Mouse (Mus musculus): ENCODE data around the gene Ccdc66. TPM values are rescaled to one million over a fixed set of nuclear protein-coding genes. Genes with fewer than 3 reads are reported as not detected.

Gene Ccdc66
- polyA plus RNA-seq, 1 experiment from 2014 or later, result 10.5 TPM

- no peak for TF ChIP-seq CTCF (IDR thresholded peaks at IDR 0.05; ENCODE audit: low read depth)
- ATAC-seq (ENCODE audit: insufficient read depth) (no peak), DNase-seq (no peak)
- Histone ChIP-seq H3K27me3 (ENCODE audit: insufficient read depth, low read length) (no peaks in the 10 kb centered on the region), H3K4me3 (ENCODE audit: low read depth, low read length) (no peak overlapping the region), H3K36me3 (ENCODE audit: insufficient read depth) (peaks cover 85% of the 10 kb centered on the region), H3K27ac (ENCODE audit: low read depth) (no peak overlapping the region), H3K4me1 (ENCODE audit: insufficient read depth) (no peaks in the 10 kb centered on the region), H3K9me3 (ENCODE audit: low read depth, low read length) (no peaks in the 10 kb centered on the region), H3K9ac (no peak overlapping the region), H3K4me2 (no peak overlapping the region)
- 93% methylated on average over 5 of the region's 5 CpGs for WGBS
Observed at GRCm38 (mm10) chr14:27491399-27491798, 16.9 kb downstream of the Ccdc66 start.

GRCm38 (mm10) chr14:27446963-27447362 is 61.3 kb downstream of the Ccdc66 start:
- DNase-seq, result no peak
- Histone ChIP-seq H3K4me2 (no peak overlapping the region), H3K9ac (no peak overlapping the region), H3K27me3 (ENCODE audit: insufficient read depth, low read length) (no peaks in the 10 kb centered on the region), H3K36me3 (ENCODE audit: insufficient read depth) (peaks cover 65% of the 10 kb centered on the region), H3K4me3 (ENCODE audit: low read depth, low read length) (no peak overlapping the region), H3K9me3 (ENCODE audit: low read depth, low read length) (no peaks in the 10 kb centered on the region), H3K4me1 (ENCODE audit: insufficient read depth) (no peaks in the 10 kb centered on the region), H3K27ac (ENCODE audit: low read depth) (no peak overlapping the region)
- no peak for ATAC-seq (ENCODE audit: insufficient read depth)
- TF ChIP-seq CTCF (IDR thresholded peaks at IDR 0.05; ENCODE audit: low read depth), result no peak
- WGBS, result 82% methylated on average over 4 of the region's 4 CpGs

- WGBS, result 91% methylated on average over 2 of the region's 2 CpGs
- ATAC-seq (ENCODE audit: insufficient read depth) (no peak), DNase-seq (no peak)
- no peak for TF ChIP-seq CTCF (IDR thresholded peaks at IDR 0.05; ENCODE audit: low read depth)
- Histone ChIP-seq H3K9me3 (ENCODE audit: low read depth, low read length) (no peaks in the 10 kb centered on the region), H3K4me3 (ENCODE audit: low read depth, low read length) (no peak overlapping the region), H3K36me3 (ENCODE audit: insufficient read depth) (peaks cover 61% of the 10 kb centered on the region), H3K4me2 (no peak overlapping the region), H3K27me3 (ENCODE audit: insufficient read depth, low read length) (no peaks in the 10 kb centered on the region), H3K9ac (no peak overlapping the region), H3K27ac (ENCODE audit: low read depth) (no peak overlapping the region), H3K4me1 (ENCODE audit: insufficient read depth) (no peaks in the 10 kb centered on the region)
Observed at GRCm38 (mm10) chr14:27444851-27445281, 63.4 kb downstream of the Ccdc66 start.

GRCm38 (mm10) chr14:27440921-27441320 is 67.3 kb downstream of the Ccdc66 start:
- Histone ChIP-seq H3K36me3 (ENCODE audit: insufficient read depth) (peaks cover 39% of the 10 kb centered on the region), H3K27me3 (ENCODE audit: insufficient read depth, low read length) (no peaks in the 10 kb centered on the region), H3K4me2 (no peak overlapping the region), H3K27ac (ENCODE audit: low read depth) (no peak overlapping the region), H3K4me3 (ENCODE audit: low read depth, low read length) (no peak overlapping the region), H3K9me3 (ENCODE audit: low read depth, low read length) (no peaks in the 10 kb centered on the region), H3K9ac (no peak overlapping the region), H3K4me1 (ENCODE audit: insufficient read depth) (no peaks in the 10 kb centered on the region)
- TF ChIP-seq CTCF (IDR thresholded peaks at IDR 0.05; ENCODE audit: low read depth), result peak; percentile 39
- no peak for ATAC-seq (ENCODE audit: insufficient read depth)
- peak; percentile 45 for DNase-seq

GRCm38 (mm10) chr14:27436826-27437225 is 71.4 kb downstream of the Ccdc66 start:
- Histone ChIP-seq H3K27me3 (ENCODE audit: insufficient read depth, low read length) (no peaks in the 10 kb centered on the region), H3K4me3 (ENCODE audit: low read depth, low read length) (no peak overlapping the region), H3K36me3 (ENCODE audit: insufficient read depth) (peaks cover 33% of the 10 kb centered on the region), H3K9me3 (ENCODE audit: low read depth, low read length) (peaks cover 3% of the 10 kb centered on the region), H3K4me2 (no peak overlapping the region), H3K9ac (no peak overlapping the region), H3K4me1 (ENCODE audit: insufficient read depth) (no peaks in the 10 kb centered on the region), H3K27ac (ENCODE audit: low read depth) (no peak overlapping the region)
- 81% methylated on average over 3 of the region's 3 CpGs for WGBS
- ATAC-seq (ENCODE audit: insufficient read depth) (no peak), DNase-seq (no peak)
- no peak for TF ChIP-seq CTCF (IDR thresholded peaks at IDR 0.05; ENCODE audit: low read depth)

- Histone ChIP-seq H3K4me3 (ENCODE audit: low read depth, low read length) (no peak overlapping the region), H3K4me2 (no peak overlapping the region), H3K9ac (no peak overlapping the region), H3K27me3 (ENCODE audit: insufficient read depth, low read length) (no peaks in the 10 kb centered on the region), H3K4me1 (ENCODE audit: insufficient read depth) (no peaks in the 10 kb centered on the region), H3K9me3 (ENCODE audit: low read depth, low read length) (peaks cover 5% of the 10 kb centered on the region), H3K36me3 (ENCODE audit: insufficient read depth) (peaks cover 38% of the 10 kb centered on the region), H3K27ac (ENCODE audit: low read depth) (no peak overlapping the region)
- DNase-seq (no peak), ATAC-seq (ENCODE audit: insufficient read depth) (no peak)
- TF ChIP-seq CTCF (IDR thresholded peaks at IDR 0.05; ENCODE audit: low read depth), result no peak
- WGBS, result 87% methylated on average over 1 of the region's 1 CpGs
Observed at GRCm38 (mm10) chr14:27436116-27436515, 72.1 kb downstream of the Ccdc66 start.

- Histone ChIP-seq H3K9me3 (ENCODE audit: low read depth, low read length) (peaks cover 19% of the 10 kb centered on the region), H3K4me2 (no peak overlapping the region), H3K9ac (no peak overlapping the region), H3K27ac (ENCODE audit: low read depth) (no peak overlapping the region), H3K36me3 (ENCODE audit: insufficient read depth) (peaks cover 36% of the 10 kb centered on the region; the same call in 1 of the 2 replicates), H3K27me3 (ENCODE audit: insufficient read depth, low read length) (no peaks in the 10 kb centered on the region), H3K4me1 (ENCODE audit: insufficient read depth) (no peaks in the 10 kb centered on the region), H3K4me3 (ENCODE audit: low read depth, low read length) (no peak overlapping the region)
- no peak for DNase-seq
- 94% methylated on average over 2 of the region's 2 CpGs for WGBS
- ATAC-seq (ENCODE audit: insufficient read depth), result no peak
- TF ChIP-seq CTCF (IDR thresholded peaks at IDR 0.05; ENCODE audit: low read depth), result no peak
Observed at GRCm38 (mm10) chr14:27432064-27432463, 76.2 kb downstream of the Ccdc66 start.

Other genes with a start within 250 kb of the Ccdc66 start
- 13.7 and 14.6 TPM in 2 replicates for gene Fam208a, start 79.6 kb downstream of the Ccdc66 start, polyA plus RNA-seq (2014; fragmentation: Nextera tagmentation; extraction: Ambion mirVana)
- gene Erc2, start 114.0 kb upstream of the Ccdc66 start, polyA plus RNA-seq (2014; fragmentation: Nextera tagmentation; extraction: Ambion mirVana), result 2.1 and 2.6 TPM in 2 replicates